Mouse (Mus musculus): ENCODE data around the gene Osbpl9. TPM values are rescaled to one million over a fixed set of nuclear protein-coding genes. Genes with fewer than 3 reads are reported as not detected.
A peak's percentile ranks its signal among the peaks of the same experiment; 100 is the strongest.

Gene Osbpl9
- polyA plus RNA-seq, 1 experiment from 2014 or later: 57.2 TPM

DNA sequence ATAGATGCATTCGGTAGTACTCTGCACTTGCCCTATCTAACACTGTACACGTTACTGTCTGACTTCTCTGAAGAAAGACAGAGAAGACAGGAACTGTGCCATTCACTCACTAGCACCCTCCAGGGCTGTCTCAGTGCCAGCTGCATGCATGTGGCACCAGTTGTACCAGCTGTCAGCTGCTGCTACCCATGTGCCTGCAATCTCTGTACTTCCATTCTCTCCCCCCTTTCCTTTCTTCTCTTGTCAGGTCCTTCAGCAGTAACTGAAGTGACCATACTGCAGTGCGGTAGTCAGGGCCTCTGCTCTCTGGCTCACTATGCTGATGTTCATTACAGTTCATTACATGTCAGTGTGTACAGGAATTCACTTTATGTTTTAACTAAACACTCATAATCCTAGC lies 96.0 kb downstream of the Osbpl9 start:
- ATAC-seq (replicated peaks; ENCODE audit: extremely low read depth, insufficient read depth, low FRiP score): no peak
- H3K9me3 ChIP-seq (replicated peaks; ENCODE audit: control insufficient read depth, low read length): no peaks in the 10 kb centered on the region
- no peak overlapping the region for H3K27ac ChIP-seq (ENCODE audit: low read length)
- WGBS: 38% methylated on average over 3 of the region's 3 CpGs
- peaks cover 4% of the 10 kb centered on the region for H3K4me1 ChIP-seq (ENCODE audit: control insufficient read depth, insufficient read depth, low read length)
- H3K36me3 ChIP-seq (ENCODE audit: control insufficient read depth, insufficient read depth): peaks cover 3% of the 10 kb centered on the region; the same call in 1 of the 2 replicates
- H3K4me3 ChIP-seq (ENCODE audit: low read length): no peak overlapping the region
- no peaks in the 10 kb centered on the region for H3K27me3 ChIP-seq (ENCODE audit: control insufficient read depth, insufficient read depth, low read length)
- H3K9ac ChIP-seq (ENCODE audit: low read length): no peak overlapping the region
- H3K4me2 ChIP-seq (ENCODE audit: low read depth, low read length): no peak overlapping the region

DNA sequence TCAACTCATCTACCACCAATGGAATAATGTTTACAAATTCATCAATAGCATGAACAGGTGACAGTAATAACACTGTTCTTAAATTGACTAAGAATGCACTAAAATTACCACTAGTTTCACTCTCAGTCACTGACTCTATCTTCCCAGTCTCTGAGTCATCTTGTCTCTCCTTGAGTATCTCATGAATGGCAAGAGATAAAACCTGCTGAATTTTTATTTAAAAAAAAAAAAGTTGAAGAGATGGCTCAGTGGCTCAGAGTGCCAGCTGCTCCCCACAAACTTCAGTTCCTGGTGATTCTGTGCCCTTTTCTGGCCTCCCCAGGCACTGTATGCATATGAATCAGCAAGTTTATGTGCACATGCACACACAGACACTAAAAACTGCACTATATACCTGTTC lies 96.8 kb downstream of the Osbpl9 start:
- H3K27ac ChIP-seq (ENCODE audit: low read length): no peak overlapping the region
- peaks cover 6% of the 10 kb centered on the region; the same call in 1 of the 2 replicates for H3K36me3 ChIP-seq (ENCODE audit: control insufficient read depth, insufficient read depth)
- H3K9ac ChIP-seq (ENCODE audit: low read length): no peak overlapping the region
- H3K9me3 ChIP-seq (replicated peaks; ENCODE audit: control insufficient read depth, low read length): no peaks in the 10 kb centered on the region
- ATAC-seq (replicated peaks; ENCODE audit: extremely low read depth, insufficient read depth, low FRiP score): no peak
- H3K4me2 ChIP-seq (ENCODE audit: low read depth, low read length): no peak overlapping the region
- no peak overlapping the region for H3K4me3 ChIP-seq (ENCODE audit: low read length)
- no peaks in the 10 kb centered on the region for H3K27me3 ChIP-seq (ENCODE audit: control insufficient read depth, insufficient read depth, low read length)
- H3K4me1 ChIP-seq (ENCODE audit: control insufficient read depth, insufficient read depth, low read length): peaks cover 4% of the 10 kb centered on the region

DNA sequence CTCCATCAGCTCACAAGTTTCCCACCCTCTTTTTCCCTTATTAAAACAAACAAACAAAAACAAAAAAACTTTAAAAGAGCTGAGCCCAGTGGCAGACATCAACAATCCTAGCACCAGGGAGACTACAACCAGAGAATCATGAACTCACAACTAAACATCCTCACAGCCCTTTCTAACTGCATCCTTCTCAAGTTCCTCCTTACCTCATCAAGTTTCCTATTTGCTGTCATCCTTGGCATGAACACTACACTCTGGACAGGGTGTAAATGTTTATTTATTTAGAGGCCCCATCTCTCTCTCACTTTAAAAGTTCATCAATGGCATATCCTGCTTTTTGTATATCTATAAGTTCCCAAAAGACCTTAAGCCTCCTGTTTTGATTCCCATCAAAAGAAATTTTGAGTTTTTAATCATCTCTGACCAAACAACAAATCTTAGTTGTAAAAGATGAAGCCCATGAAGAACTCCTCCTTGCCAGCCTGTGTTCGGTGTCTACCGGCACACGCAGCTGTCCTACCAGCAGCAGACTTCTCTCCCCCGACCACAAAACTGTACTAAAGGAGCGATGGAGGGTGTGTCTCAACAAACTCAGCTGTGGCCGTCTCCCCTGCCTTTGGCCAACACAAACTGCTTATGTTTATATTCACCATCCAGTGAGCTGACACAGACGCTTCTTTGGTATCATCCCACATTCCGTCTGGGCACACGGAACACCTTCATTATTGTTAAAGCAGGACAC lies 98.8 kb downstream of the Osbpl9 start:
- Histone ChIP-seq H3K9me3 (replicated peaks; ENCODE audit: control insufficient read depth, low read length) (no peaks in the 10 kb centered on the region), H3K4me2 (ENCODE audit: low read depth, low read length) (no peak overlapping the region), H3K27ac (ENCODE audit: low read length) (no peak overlapping the region), H3K9ac (ENCODE audit: low read length) (no peak overlapping the region), H3K36me3 (ENCODE audit: control insufficient read depth, insufficient read depth) (peaks cover 6% of the 10 kb centered on the region; the same call in 1 of the 2 replicates), H3K4me1 (ENCODE audit: control insufficient read depth, insufficient read depth, low read length) (peaks cover 4% of the 10 kb centered on the region), H3K27me3 (ENCODE audit: control insufficient read depth, insufficient read depth, low read length) (no peaks in the 10 kb centered on the region), H3K4me3 (ENCODE audit: low read length) (no peak overlapping the region)
- ATAC-seq (replicated peaks; ENCODE audit: extremely low read depth, insufficient read depth, low FRiP score): no peak
- 58% methylated on average over 9 of the region's 9 CpGs for WGBS

DNA sequence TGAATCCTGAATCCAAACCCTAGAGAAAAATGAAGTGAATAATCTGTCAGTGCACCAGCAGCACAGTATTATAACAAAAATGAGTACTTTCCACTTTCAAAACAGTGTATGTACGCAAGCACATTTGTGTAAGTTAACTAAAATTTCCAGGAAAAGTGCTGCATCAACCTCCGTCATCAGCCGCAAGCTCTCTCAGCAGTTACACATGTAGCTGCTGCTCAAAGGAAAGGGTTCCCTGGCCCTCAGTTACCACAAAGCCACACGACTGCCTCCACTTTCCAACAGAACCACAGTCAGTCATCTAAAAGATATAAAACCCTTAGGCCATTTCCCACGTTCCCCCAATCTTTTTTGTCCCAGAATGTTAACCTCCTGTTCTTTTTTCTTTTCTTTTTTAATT lies 99.5 kb downstream of the Osbpl9 start:
- H3K9ac ChIP-seq (ENCODE audit: low read length): no peak overlapping the region

DNA sequence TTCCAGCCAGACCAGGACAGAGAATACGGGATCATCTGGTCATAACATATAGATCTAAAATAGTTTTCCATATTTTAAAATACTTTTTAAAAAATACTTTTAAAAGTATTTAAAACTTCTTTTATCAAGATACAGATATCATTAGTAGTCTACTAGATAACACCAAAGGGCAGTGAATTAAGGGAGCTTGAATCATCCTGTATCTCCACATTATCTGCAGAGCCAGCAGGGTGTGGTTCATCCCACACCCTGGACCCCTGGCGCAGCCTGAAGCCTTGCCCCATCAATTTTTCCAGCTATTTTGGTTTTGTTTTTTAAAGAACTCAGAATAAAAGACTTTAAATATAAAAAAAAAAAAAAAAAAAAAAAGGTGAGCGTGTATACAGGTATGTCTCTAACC lies 103.2 kb downstream of the Osbpl9 start:
- no peak overlapping the region for H3K4me3 ChIP-seq (ENCODE audit: low read length)
- H3K9me3 ChIP-seq (replicated peaks; ENCODE audit: control insufficient read depth, low read length): no peaks in the 10 kb centered on the region
- H3K27me3 ChIP-seq (ENCODE audit: control insufficient read depth, insufficient read depth, low read length): no peaks in the 10 kb centered on the region
- no peak overlapping the region for H3K4me2 ChIP-seq (ENCODE audit: low read depth, low read length)
- H3K4me1 ChIP-seq (ENCODE audit: control insufficient read depth, insufficient read depth, low read length): peaks cover 10% of the 10 kb centered on the region
- 92% methylated on average over 3 of the region's 3 CpGs for WGBS
- H3K27ac ChIP-seq (ENCODE audit: low read length): no peak overlapping the region
- H3K36me3 ChIP-seq (ENCODE audit: control insufficient read depth, insufficient read depth): peaks cover 6% of the 10 kb centered on the region; the same call in 1 of the 2 replicates
- no peak for ATAC-seq (replicated peaks; ENCODE audit: extremely low read depth, insufficient read depth, low FRiP score)
- H3K9ac ChIP-seq (ENCODE audit: low read length): no peak overlapping the region

More for the DNA sequence above, 99.5 kb downstream of the Osbpl9 start:
- Histone ChIP-seq H3K9me3 (replicated peaks; ENCODE audit: control insufficient read depth, low read length) (no peaks in the 10 kb centered on the region), H3K4me2 (ENCODE audit: low read depth, low read length) (no peak overlapping the region), H3K36me3 (ENCODE audit: control insufficient read depth, insufficient read depth) (peaks cover 6% of the 10 kb centered on the region; the same call in 1 of the 2 replicates), H3K4me1 (ENCODE audit: control insufficient read depth, insufficient read depth, low read length) (peaks cover 4% of the 10 kb centered on the region), H3K27me3 (ENCODE audit: control insufficient read depth, insufficient read depth, low read length) (no peaks in the 10 kb centered on the region), H3K4me3 (ENCODE audit: low read length) (no peak overlapping the region), H3K27ac (ENCODE audit: low read length) (no peak overlapping the region)
- WGBS: 85% methylated on average over 5 of the region's 5 CpGs
- ATAC-seq (replicated peaks; ENCODE audit: extremely low read depth, insufficient read depth, low FRiP score): no peak

DNA sequence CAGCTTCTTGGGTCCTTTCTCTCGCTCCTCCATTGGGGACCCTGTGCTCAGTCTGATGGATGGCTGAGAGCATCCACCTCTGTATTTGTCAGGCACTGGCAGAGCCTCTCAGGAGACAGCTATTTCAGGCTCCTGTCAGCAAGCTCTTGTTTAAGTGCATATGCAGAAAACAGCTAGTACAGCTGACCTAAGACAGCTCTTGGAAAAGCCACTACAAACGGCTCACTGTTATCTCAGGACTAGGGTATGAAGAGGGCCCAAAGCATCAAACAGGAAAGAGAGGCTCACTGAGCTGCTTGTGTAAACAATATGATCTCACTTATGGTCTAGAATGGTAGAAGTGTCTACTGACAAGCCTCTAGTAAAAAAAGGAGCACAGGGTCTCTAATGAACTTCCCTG lies 107.8 kb downstream of the Osbpl9 start:
- Histone ChIP-seq H3K27me3 (ENCODE audit: control insufficient read depth, insufficient read depth, low read length) (no peaks in the 10 kb centered on the region), H3K4me1 (ENCODE audit: control insufficient read depth, insufficient read depth, low read length) (peaks cover 14% of the 10 kb centered on the region), H3K9me3 (replicated peaks; ENCODE audit: control insufficient read depth, low read length) (no peaks in the 10 kb centered on the region), H3K36me3 (ENCODE audit: control insufficient read depth, insufficient read depth) (no peaks in the 10 kb centered on the region), H3K27ac (ENCODE audit: low read length) (peak overlapping the region; percentile 53), H3K4me3 (ENCODE audit: low read length) (no peak overlapping the region), H3K9ac (ENCODE audit: low read length) (peak overlapping the region; percentile 5; the same call in 1 of the 2 replicates), H3K4me2 (ENCODE audit: low read depth, low read length) (no peak overlapping the region)
- peak; percentile 49; the same call in 1 of the 2 replicates for ATAC-seq (replicated peaks; ENCODE audit: extremely low read depth, insufficient read depth, low FRiP score)
- 21% methylated on average over 2 of the region's 2 CpGs for WGBS

DNA sequence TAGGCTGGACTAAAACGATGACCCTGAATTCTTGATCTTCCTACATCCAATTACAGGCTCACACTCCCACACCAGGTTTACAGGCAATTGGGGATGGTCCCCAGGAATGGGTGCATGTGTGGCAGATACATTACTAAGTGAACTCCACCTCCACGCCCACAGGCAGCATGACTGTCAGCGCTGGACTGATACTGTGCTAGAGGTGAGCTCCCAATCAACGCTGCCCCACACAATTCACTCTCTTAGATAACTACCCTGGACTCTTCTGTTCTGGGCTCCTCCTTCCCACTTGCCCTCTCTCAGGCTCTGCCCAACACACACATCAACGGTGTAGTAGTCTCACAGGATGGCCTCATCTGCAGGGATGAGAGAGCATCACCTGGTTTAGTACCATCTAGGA lies 109.7 kb downstream of the Osbpl9 start:
- no peak overlapping the region for H3K9ac ChIP-seq (ENCODE audit: low read length)
- H3K4me3 ChIP-seq (ENCODE audit: low read length): no peak overlapping the region
- H3K4me2 ChIP-seq (ENCODE audit: low read depth, low read length): no peak overlapping the region
- H3K27ac ChIP-seq (ENCODE audit: low read length): no peak overlapping the region
- 74% methylated on average over 5 of the region's 5 CpGs for WGBS
- H3K4me1 ChIP-seq (ENCODE audit: control insufficient read depth, insufficient read depth, low read length): peaks cover 14% of the 10 kb centered on the region
- H3K27me3 ChIP-seq (ENCODE audit: control insufficient read depth, insufficient read depth, low read length): no peaks in the 10 kb centered on the region
- H3K36me3 ChIP-seq (ENCODE audit: control insufficient read depth, insufficient read depth): no peaks in the 10 kb centered on the region
- no peak for ATAC-seq (replicated peaks; ENCODE audit: extremely low read depth, insufficient read depth, low FRiP score)
- H3K9me3 ChIP-seq (replicated peaks; ENCODE audit: control insufficient read depth, low read length): no peaks in the 10 kb centered on the region

DNA sequence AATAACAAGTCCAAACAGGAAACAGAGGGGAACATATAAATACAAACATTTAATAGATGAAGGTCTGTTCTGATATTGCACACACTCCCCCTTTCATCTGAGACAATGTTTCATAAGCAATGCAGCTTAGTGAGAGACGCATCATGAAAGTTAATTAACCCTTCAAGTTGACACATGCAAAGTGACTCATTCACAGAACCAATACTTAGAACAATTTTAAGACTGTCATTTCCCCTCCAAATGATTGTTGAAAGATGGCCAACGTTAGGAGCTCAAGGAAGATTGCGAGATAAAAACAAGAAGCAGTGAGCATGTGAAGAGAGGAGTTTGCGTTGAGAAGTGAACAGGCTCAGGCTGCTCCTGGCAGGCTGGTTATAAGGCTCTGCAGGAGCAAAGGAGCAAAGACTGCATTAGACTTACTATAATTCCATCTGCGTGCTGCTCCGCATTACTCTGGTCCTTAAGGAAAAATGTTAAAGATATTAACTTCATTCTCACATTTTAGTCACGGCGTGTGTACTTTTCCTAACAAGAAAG lies 110.8 kb downstream of the Osbpl9 start:
- WGBS: 83% methylated on average over 8 of the region's 8 CpGs
- Histone ChIP-seq H3K4me3 (ENCODE audit: low read length) (no peak overlapping the region), H3K27ac (ENCODE audit: low read length) (no peak overlapping the region), H3K9me3 (replicated peaks; ENCODE audit: control insufficient read depth, low read length) (no peaks in the 10 kb centered on the region), H3K4me2 (ENCODE audit: low read depth, low read length) (no peak overlapping the region), H3K27me3 (ENCODE audit: control insufficient read depth, insufficient read depth, low read length) (no peaks in the 10 kb centered on the region), H3K9ac (ENCODE audit: low read length) (no peak overlapping the region), H3K36me3 (ENCODE audit: control insufficient read depth, insufficient read depth) (no peaks in the 10 kb centered on the region), H3K4me1 (ENCODE audit: control insufficient read depth, insufficient read depth, low read length) (peaks cover 14% of the 10 kb centered on the region)
- ATAC-seq (replicated peaks; ENCODE audit: extremely low read depth, insufficient read depth, low FRiP score): no peak

DNA sequence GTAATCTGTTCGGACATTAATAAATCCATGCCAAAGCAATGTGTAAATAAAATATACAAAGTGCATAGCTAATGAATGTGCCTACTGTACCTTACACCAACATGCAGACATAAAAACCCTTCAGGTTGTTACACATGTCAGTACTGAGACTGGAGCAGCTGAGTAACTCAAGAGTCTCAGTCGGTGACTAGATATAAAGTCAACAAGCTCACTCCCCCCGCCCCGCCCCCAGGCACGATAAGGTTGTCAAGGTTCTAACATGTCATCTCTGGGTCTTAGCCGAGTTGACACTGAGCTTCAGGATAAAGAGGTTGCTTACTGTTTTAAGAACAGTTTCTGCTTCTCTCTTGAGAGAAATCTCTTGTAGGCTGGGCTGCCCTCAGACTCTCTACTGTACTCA lies 112.1 kb downstream of the Osbpl9 start:
- H3K4me2 ChIP-seq (ENCODE audit: low read depth, low read length): no peak overlapping the region
- H3K9me3 ChIP-seq (replicated peaks; ENCODE audit: control insufficient read depth, low read length): no peaks in the 10 kb centered on the region
- H3K4me1 ChIP-seq (ENCODE audit: control insufficient read depth, insufficient read depth, low read length): peaks cover 14% of the 10 kb centered on the region
- H3K36me3 ChIP-seq (ENCODE audit: control insufficient read depth, insufficient read depth): peaks cover 3% of the 10 kb centered on the region
- peak overlapping the region; percentile 20; the same call in 1 of the 2 replicates for H3K27ac ChIP-seq (ENCODE audit: low read length)
- WGBS: 25% methylated on average over 6 of the region's 6 CpGs
- H3K9ac ChIP-seq (ENCODE audit: low read length): no peak overlapping the region
- no peaks in the 10 kb centered on the region for H3K27me3 ChIP-seq (ENCODE audit: control insufficient read depth, insufficient read depth, low read length)
- ATAC-seq (replicated peaks; ENCODE audit: extremely low read depth, insufficient read depth, low FRiP score): 0 out of 2 replicates have a peak, but pooled peaks have one; percentile 10
- no peak overlapping the region for H3K4me3 ChIP-seq (ENCODE audit: low read length)

Measured in heart, embryonic 16.5 days (tissue).